Comparison of ENCODE assay signal across 16 mouse cellular contexts in genomic region chr3:75808001-75808400, GRCm38 (mm10).
"Had no signal": no experiment of that assay in that cellular context is flagged by ENCODE, and none has a peak within 500 bp of the region (broad histone marks: within the 10 kb centered on the region; RNA-seq: fewer than 3 reads in every experiment).

No protein-coding gene starts in this region.

- H3K27ac ChIP-seq: kidney, postnatal 0 days; layer of hippocampus, adult 2 months; liver, embryonic 13.5 days; midbrain, embryonic 15.5 days; neural tube, embryonic 13.5 days had no signal

- H3K27me3 ChIP-seq: liver, embryonic 13.5 days; megakaryocyte, embryonic 14.5 days; midbrain, embryonic 15.5 days; neural tube, embryonic 13.5 days had no signal

- ATAC-seq: lung, postnatal 0 days; midbrain, embryonic 15.5 days had no signal

- H3K4me3 ChIP-seq: layer of hippocampus, adult 2 months; liver, embryonic 13.5 days; megakaryocyte, embryonic 14.5 days; midbrain, embryonic 15.5 days; myocyte; neural tube, embryonic 13.5 days had no signal

- H3K4me1 ChIP-seq: liver, embryonic 13.5 days; megakaryocyte, embryonic 14.5 days; midbrain, embryonic 15.5 days; neural tube, embryonic 13.5 days had no signal

- DNase-seq: kidney, adult 9 months; kidney, postnatal 25 days; layer of hippocampus, adult 9-11 months; liver, embryonic 13.5 days; lung, adult 2 months; retina, postnatal 1 day; thymus, adult 18-20 months; thymus, postnatal 36 days had no signal

- H3K36me3 ChIP-seq: liver, embryonic 13.5 days; midbrain, embryonic 15.5 days; neural tube, embryonic 13.5 days had no signal

- H3K9me3 ChIP-seq: liver, embryonic 13.5 days; megakaryocyte, embryonic 14.5 days; midbrain, embryonic 15.5 days; neural tube, embryonic 13.5 days had no signal

- H3K9ac ChIP-seq: liver, embryonic 13.5 days; midbrain, embryonic 15.5 days; neural tube, embryonic 13.5 days had no signal

- H3K4me2 ChIP-seq: liver, embryonic 13.5 days; midbrain, embryonic 11.5 days; midbrain, embryonic 15.5 days; neural tube, embryonic 13.5 days had no signal
